Mouse (Mus musculus): ENCODE measurements at regions not wholly inside any gene's neighbourhood (a gene's known extent, or its start where the extent isn't known, plus 50 kb on each side); places are given as distances from the start of the nearest gene placed in this dataset.
"Not testable (repeated sequence)": the region's sequence is repeated elsewhere in the genome, so short reads cannot be mapped to it uniquely, and the experiment has no call there.

DNA sequence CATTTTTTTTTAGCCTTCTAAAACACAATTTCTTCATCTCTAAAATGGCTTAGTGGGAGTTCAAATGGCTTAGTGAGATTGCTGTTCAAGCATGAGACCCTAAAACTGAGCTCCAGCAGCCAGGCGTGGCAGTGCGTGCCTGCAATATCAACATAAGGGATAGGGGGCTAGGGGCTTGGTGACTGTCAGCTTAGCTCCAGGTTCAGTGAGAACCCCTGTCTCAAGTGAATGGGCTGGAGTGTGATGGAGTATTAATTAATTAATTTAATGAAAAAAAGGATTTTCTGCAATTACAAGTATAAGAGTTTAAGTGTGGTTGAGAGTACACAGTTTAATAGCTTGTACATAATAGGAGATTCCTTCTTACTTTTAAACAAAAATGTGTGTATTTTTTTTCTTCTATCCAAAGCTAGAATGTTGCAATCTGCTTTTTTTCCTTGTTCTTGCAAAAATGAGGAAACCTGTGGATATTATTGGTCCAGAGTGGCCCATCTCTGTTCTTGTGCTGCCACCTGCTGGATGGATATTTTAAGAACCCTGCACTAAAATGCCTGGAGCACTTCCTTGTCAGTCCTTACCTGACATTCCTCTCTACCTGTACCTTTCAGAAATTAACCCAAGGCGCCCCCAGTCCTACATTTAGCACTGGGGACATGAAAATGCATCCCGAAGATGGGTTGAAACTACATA, 54.0 kb upstream of the Usp47 start:
- intact Hi-C loops (cut with DNase I): loop anchor here (2.0 to 5.0 kb wide), 4 partner anchors 187 to 787 kb away; no protein-coding TSS in a partner anchor
- DNase-seq (ENCODE audit: low spot score in 2 of 2): peak; percentile 55 to 70

GRCm38 (mm10) chr7:111968261-111968660, 55.0 kb upstream of the Usp47 start:
- no peak for DNase-seq (ENCODE audit: low spot score in 2 of 2)
- intact Hi-C loops (cut with DNase I): loop anchor here (2.0 to 5.0 kb wide), 4 partner anchors 185 to 785 kb away; no protein-coding TSS in a partner anchor

DNA sequence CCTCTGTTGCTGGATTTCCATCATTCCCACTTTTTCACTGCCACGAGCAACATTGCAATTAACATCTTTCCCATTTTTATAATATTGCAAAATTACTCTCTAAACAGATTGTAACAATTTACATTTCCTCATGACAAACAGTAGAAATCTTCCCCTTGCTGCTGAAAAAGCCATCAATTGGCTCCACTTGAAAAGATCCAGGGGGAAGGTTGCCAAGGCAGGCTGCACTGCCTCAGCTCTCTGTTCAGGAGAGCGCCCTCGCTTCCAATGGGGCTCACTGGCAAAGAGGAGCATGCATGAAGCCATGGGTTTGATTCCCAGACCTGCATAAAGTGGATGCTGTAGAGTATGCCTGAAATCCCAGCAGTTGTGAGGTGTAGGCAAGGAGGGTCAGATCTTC, 56.6 kb upstream of the Usp47 start:
- no peak for DNase-seq (ENCODE audit: low spot score in 2 of 2)
- intact Hi-C loops (cut with DNase I): loop anchor here (5.0 kb wide), 2 partner anchors 414 to 719 kb away; no protein-coding TSS in a partner anchor

GRCm38 (mm10) chr7:111963969-111964368, 59.3 kb upstream of the Usp47 start:
- no peak for DNase-seq (ENCODE audit: low spot score in 2 of 2)
- intact Hi-C loops (cut with DNase I): loop anchor here (5.0 kb wide), 1 partner anchor 62 kb away; no protein-coding TSS in a partner anchor

DNA sequence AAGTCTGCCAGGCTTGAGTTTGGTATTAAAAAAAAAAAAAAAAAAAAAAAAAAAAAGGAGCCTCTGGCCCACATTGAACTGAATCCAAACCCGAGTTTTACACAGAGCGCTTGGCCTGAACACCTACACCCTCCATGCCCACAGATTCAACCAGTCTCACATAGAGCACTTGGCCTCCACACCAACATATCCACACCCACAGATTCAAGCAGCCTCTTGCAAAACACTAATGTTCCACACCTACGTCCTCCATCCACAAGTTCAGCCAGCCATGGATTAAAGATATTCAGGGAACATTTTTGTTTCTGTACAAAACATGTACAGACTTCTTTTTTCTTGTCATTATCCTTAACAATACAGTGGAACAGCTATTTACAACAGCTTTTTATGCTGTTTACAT, 63.3 kb upstream of the Usp47 start:
- intact Hi-C loops (cut with DNase I): loop anchor here (5.0 kb wide), 1 partner anchor 58 kb away; no protein-coding TSS in a partner anchor
- DNase-seq (ENCODE audit: low spot score in 2 of 2): peak; percentile 16 to 30

- intact Hi-C loops (cut with DNase I): no loop called here
- DNase-seq (ENCODE audit: low spot score in 2 of 2): no peak
These were observed 66.6 kb upstream of the Usp47 start for GRCm38 (mm10) chr7:111956671-111957070.

DNA sequence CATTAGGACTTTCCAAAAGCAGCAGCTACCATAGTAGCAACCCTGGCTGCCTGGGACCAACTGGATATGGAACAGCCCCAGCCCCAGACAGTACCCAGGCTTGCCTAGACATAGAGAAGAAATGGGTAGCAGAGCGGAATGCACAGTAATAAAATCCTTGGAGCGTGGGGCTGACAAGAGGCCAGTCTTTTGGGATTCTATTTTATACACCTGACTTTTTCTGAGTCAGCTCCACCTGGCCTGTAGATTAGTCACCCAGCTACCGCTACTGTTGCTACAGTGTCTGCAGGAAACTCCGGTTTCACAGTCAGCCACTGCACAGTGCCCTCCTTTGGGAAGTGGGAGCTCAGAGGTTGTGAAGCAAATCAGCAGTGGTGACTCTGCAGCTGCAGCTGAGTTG, 83.7 kb upstream of the Usp47 start:
- intact Hi-C loops (cut with DNase I): loop anchor here (10.0 kb wide), 1 partner anchor 155 kb away; no protein-coding TSS in a partner anchor
- no peak for DNase-seq (ENCODE audit: low spot score in 2 of 2)

GRCm38 (mm10) chr7:111937547-111937946, 85.8 kb upstream of the Usp47 start:
- intact Hi-C loops (cut with DNase I): loop anchor here (10.0 kb wide), 1 partner anchor 153 kb away; no protein-coding TSS in a partner anchor
- no peak for DNase-seq (ENCODE audit: low spot score in 2 of 2)

DNA sequence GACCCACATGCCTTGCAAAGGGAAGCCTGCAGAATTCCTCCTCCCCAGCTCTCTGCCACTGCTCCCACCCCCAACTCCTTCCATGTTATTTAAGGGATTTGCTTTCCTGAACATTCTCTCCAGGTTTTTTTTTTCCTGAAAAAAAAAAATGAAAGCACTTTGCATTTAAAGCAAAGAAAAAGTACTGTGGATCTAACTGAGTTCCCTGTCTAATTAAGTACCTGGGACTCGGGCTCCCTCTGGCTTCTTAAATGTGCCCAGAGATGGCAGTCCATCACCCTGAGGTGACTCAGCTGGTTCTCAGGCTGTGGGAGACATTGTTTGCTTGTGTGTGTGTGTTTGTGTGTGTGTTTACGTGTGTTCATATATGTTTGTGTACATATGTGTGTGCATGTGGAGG, 86.2 kb upstream of the Usp47 start:
- intact Hi-C loops (cut with DNase I): loop anchor here (10.0 kb wide), 1 partner anchor 152 kb away; no protein-coding TSS in a partner anchor
- peak in 1 of 2 experiments; percentile 8 for DNase-seq (ENCODE audit: low spot score in 2 of 2)

- intact Hi-C loops (cut with DNase I): loop anchor here (10.0 kb wide), 1 partner anchor 148 kb away; no protein-coding TSS in a partner anchor
- no peak for DNase-seq (ENCODE audit: low spot score in 2 of 2)
These were observed 90.6 kb upstream of the Usp47 start for GRCm38 (mm10) chr7:111932725-111933124.

GRCm38 (mm10) chr7:111919961-111920360, 103.3 kb upstream of the Usp47 start:
- DNase-seq (ENCODE audit: low spot score in 2 of 2): no peak
- intact Hi-C loops (cut with DNase I): no loop called here

GRCm38 (mm10) chr7:111903741-111904231, 119.5 kb upstream of the Usp47 start:
- peak; percentile 46 to 53 for DNase-seq (ENCODE audit: low spot score in 2 of 2)
- intact Hi-C loops (cut with DNase I): loop anchor here (5.0 to 10.0 kb wide), 2 partner anchors 59 to 119 kb away; no protein-coding TSS in a partner anchor

DNA sequence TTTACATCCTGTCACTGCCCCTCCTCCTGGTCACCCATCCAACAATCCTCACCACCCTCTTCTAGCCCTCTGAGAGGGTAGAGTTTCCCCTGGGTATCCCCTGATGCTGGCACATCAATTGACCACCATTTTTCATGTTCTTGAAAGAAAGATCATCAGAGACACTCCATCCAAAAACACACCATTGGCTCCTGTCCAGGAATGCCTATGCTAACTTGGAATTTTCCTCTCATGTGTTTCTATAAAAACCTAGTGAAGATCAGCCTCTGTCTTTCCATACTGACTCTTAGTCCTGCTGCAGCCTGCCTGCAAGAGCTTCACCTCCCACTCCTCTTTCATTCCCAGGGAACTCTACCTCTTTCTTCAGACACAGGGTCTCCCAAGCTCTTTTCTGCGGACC, 117.2 kb upstream of the Galnt18 start:
- intact Hi-C loops (cut with DNase I): no loop called here
- no peak for DNase-seq (ENCODE audit: low spot score in 2 of 2)

DNA sequence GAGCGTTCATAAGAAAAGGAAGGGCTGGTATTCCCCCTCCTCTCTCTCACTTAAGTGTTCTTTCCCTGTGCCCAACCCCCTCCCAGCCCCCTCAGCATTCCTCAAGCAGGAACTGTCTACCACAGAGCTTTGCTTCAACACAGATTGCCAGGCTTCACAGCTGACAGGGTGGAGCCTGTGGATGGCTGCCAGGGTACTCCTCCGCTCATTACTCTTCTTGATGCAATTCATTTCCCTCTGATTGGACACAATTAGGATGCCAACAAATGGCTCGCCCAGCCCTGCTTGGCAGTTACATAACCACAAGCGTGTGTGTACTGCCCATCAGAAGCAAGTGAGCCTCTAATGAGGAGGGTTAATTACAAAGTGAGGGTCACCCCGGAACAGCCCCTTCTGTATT, 116.5 kb upstream of the Galnt18 start:
- intact Hi-C loops (cut with DNase I): no loop called here

DNA sequence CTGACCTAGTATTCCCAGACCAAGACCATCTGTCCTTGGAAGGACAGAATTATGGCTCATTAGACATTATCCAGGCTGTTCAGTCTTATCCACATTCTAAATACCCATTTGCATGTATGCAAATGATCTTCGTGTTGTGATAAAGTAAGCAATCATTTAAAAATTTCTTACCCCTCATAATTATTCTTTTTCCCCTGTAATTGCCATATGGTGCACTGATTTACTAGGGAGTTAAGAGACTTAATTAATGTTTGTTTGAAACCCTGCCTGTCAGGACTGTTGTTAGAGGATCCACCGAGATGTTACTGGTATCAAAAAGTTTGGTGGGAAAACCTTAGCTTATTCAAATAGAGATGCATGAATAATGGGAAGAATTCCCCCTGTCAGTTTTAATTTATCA, 103.2 kb upstream of the Galnt18 start:
- no peak for DNase-seq (ENCODE audit: low spot score in 2 of 2)
- intact Hi-C loops (cut with DNase I): no loop called here

More for the DNA sequence above, 116.5 kb upstream of the Galnt18 start:
- peak; percentile 68 to 72 for DNase-seq (ENCODE audit: low spot score in 2 of 2)

GRCm38 (mm10) chr7:111880067-111880675, 100.4 kb upstream of the Galnt18 start:
- DNase-seq (ENCODE audit: low spot score in 2 of 2): no peak
- intact Hi-C loops (cut with DNase I): no loop called here

GRCm38 (mm10) chr7:111877591-111877990, 97.8 kb upstream of the Galnt18 start:
- intact Hi-C loops (cut with DNase I): no loop called here
- DNase-seq (ENCODE audit: low spot score in 2 of 2): no peak

GRCm38 (mm10) chr7:111875949-111876348, 96.2 kb upstream of the Galnt18 start:
- no peak for DNase-seq (ENCODE audit: low spot score in 2 of 2)
- intact Hi-C loops (cut with DNase I): no loop called here

DNA sequence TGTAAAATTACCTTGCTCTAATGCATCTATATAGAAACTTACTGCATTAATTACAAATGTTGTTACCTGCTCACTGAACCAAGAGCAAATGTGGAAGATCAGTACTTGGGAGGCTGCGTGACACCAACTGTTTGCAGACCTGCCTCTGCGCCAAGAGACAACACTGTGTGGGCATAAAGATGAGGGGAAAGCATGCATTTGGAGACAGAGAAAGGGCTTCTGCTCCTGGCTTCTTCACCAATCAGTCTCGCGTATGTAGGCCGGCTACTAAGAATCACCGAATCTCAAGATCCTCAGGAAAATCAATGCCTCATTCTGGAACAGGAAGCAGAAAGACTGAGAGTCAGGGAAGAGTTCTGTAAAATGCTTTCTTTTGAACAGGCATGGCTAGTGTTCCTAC, 89.6 kb upstream of the Galnt18 start:
- no peak for DNase-seq (ENCODE audit: low spot score in 2 of 2)
- intact Hi-C loops (cut with DNase I): no loop called here

DNA sequence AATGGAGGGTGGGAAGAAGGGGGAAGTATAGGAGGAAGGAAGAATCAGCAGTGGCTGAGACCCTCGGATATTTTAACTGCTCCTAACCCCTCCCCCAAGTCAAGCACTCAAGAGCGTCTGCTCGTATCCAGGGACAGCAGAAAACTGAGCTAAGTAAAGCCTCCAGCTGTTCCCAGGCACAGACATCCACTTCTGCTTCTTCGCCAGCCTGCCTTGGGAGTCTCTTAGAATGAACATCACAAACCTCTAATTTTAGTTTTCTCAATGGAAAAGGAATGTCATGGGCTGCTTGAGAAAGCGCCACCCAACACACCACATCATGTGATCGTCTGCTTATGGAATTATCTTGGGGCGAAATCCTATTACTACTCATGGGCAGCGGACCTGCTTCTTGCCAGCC, 83.3 kb upstream of the Galnt18 start:
- intact Hi-C loops (cut with DNase I): no loop called here
- no peak for DNase-seq (ENCODE audit: low spot score in 2 of 2)

DNA sequence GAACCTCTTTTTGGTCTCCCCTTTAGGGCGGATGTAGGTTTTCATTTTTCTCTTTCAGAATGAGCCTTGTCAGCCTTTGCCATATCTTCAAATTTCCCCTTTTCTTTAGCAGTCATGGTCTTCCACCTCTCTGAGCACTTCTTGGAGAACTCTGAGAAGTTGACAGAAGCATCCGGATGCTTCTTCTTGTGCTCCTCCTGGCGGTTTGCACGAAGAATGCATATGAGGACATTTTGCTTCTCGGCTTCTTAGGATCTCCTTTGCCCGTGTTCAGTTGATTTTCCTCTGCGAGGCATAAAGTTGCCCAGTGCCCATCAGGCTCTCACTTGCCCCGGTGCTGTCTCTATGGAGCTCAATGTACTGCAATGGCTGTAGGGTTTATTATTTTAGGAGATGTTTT, 78.5 kb upstream of the Galnt18 start:
- DNase-seq (ENCODE audit: low spot score in 2 of 2); intact Hi-C loops (cut with DNase I): not testable (repeated sequence)

Data from left cerebral cortex, postnatal 36 days (tissue).